Mouse (Mus musculus) brain, embryonic 14.5 days (tissue): Measurements from ENCODE around the gene Crisp2.

Source experiments
- CTCF ChIP-seq: fragments of 200-500 bp; IDR thresholded peaks from 2 replicates; pipeline ENCODE4 v1.5.1; 2012; ENCODE audit warnings: inconsistent platforms, mild to moderate bottlenecking, moderate library complexity, borderline replicate concordance; ENCODE audit not compliant: insufficient read depth, insufficient read length; ENCODE audit errors: extremely low read depth
- POLR2A ChIP-seq: fragments of 200-500 bp; IDR thresholded peaks from 2 replicates; pipeline ENCODE4 v1.6.1; 2012; ENCODE audit warnings: mild to moderate bottlenecking, inconsistent platforms, borderline replicate concordance; ENCODE audit not compliant: poor library complexity, insufficient read depth, insufficient read length, severe bottlenecking; ENCODE audit errors: extremely low read depth

- no peak for TF ChIP-seq CTCF
- TF ChIP-seq POLR2A: no peak
These were observed 14.7 kb upstream of the Crisp2 start for GRCm38 (mm10) chr17:40821477-40821876.
